Mouse (Mus musculus): ENCODE data around the gene Insig1.

Insig1 gene

DNA sequence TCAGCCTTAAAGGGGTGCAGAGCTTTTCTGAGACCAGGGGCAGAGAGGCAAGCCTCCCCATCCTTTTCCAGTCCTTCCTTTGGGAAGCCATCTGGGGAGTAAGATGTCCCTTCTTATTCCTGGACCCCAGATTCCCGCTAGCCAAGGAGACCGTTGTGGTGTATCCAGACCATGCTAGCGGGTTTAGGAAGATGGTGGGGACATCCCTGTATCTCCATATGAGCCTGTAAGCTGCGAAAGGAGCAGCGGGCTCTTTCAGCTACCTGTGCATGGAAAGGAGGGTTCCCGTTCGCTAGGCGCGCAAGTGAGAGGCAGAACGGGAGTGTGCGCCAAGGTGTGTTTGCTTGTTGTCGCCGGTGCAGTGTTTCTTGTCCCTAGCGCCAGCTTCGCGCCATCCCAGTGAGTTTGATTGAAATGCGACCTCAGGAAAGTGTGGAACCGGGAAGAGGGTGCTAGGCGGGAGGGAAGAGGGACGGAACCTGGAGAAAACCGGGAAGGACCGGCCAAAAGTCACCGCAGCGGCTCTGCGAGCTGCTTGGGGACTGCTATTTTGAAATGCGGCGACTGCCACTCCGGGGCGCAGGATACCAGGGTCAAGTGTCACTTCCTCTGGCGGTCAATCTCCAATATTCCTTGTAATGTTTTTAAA lies 46.8 kb downstream of the Insig1 start:
- DNase-seq (ENCODE audit: extremely low read depth, low read depth) = no peak

GRCm38 (mm10) chr5:28118531-28118925 lies 47.4 kb downstream of the Insig1 start:
- DNase-seq (ENCODE audit: extremely low read depth, low read depth) = no peak

GRCm38 (mm10) chr5:28119576-28119975 lies 48.4 kb downstream of the Insig1 start:
- no peak for DNase-seq (ENCODE audit: extremely low read depth, low read depth)

DNA sequence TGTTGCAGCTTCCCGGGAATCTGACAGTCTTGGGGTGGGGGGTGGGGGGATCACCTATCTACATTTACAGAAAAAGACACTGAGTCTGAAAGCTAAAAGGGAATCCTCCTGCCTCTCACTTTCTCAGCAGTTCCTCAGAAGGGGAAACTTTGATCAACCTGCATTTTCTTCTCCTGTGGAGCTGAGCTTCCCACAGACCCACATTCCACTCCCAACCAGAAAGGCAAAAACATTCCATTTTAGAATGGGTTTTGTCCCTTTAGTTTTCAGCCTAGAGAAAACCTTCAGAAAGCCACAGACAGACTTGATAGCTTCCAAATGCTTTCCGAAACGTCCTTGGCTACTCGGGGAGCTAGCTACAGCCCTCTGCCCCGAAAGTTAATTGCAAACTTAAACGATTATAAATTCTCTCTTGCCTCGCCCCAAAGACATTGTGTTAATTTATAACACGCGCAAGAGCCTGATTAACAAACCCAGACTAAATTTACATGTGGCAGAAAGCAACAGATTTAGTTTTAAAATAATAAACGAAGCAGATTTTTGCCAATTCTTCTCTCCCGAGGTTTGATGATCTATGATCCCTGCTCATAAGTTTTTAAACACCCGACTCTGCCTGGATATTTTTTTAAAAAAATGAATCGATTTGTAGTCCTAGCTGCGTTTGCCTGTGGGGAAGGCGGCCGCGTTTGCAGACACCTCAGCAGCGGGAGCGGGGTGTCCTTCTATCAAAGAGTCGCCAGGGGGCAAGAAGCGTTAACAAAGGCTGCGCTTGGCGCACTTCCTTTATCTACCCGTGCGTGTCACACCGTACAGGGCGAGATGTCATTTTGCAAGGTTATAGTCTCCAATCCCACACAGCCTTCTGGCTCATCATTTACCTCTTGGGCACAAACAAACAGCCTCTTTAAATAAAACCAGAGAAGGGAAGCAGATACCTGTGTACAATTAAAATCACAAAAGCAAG lies 51.6 kb downstream of the Insig1 start:
- DNase-seq (ENCODE audit: extremely low read depth, low read depth) = no peak

DNA sequence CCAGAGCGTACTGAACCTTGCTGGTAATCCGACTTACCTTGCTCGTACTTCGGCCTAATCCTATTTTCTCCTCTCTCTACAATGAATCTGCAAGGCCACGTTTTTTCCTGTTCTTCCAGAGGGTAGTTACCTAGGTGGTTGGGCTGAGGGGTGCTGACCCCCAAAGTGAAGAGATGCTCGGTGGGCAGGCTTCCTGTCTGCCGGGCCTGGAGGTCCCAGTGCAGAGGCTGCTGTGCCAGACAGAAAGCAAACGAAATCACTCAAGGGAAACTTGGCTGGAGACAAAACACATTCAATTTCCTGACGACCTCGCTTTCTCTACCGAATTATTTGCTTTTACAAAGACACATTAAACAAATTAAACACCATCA lies 52.3 kb downstream of the Insig1 start:
- no peak for DNase-seq (ENCODE audit: extremely low read depth, low read depth)

- DNase-seq (ENCODE audit: extremely low read depth, low read depth) = no peak
These were observed 53.4 kb downstream of the Insig1 start for GRCm38 (mm10) chr5:28124321-28125230.
